Mouse (Mus musculus): ENCODE results near the gene Cox6b1. TPM values are rescaled to one million over a fixed set of nuclear protein-coding genes. Genes with fewer than 3 reads are reported as not detected.

The Cox6b1 gene
- polyA plus RNA-seq, 1 experiment from 2014 or later = 774 TPM

- Histone ChIP-seq H3K36me3 (replicated peaks) (peaks cover 6% of the 10 kb centered on the region), H3K4me1 (peaks cover 17% of the 10 kb centered on the region), H3K27ac (no peak overlapping the region), H3K9me3 (no peaks in the 10 kb centered on the region), H3K27me3 (ENCODE audit: poor library complexity, severe bottlenecking) (peaks cover 32% of the 10 kb centered on the region), H3K4me3 (no peak overlapping the region)
- no peak for DNase-seq (ENCODE audit: extremely low spot score, low spot score)
Measured at GRCm38 (mm10) chr7:30629013-30629412, 3.1 kb upstream of the Cox6b1 start.

GRCm38 (mm10) chr7:30626647-30627046 is 696 bp upstream of the Cox6b1 start:
- H3K4me3 ChIP-seq = peak overlapping the region; percentile 87; the same call in 1 of the 2 replicates

GRCm38 (mm10) chr7:30619202-30619601 is 6.7 kb downstream of the Cox6b1 start:
- Histone ChIP-seq H3K27ac (no peak overlapping the region), H3K36me3 (replicated peaks) (peaks cover 85% of the 10 kb centered on the region), H3K27me3 (ENCODE audit: poor library complexity, severe bottlenecking) (no peaks in the 10 kb centered on the region), H3K4me3 (no peak overlapping the region), H3K9me3 (no peaks in the 10 kb centered on the region), H3K4me1 (0 out of 2 replicates have a peak, but pooled peaks cover 4% of the 10 kb centered on the region)
- DNase-seq (ENCODE audit: extremely low spot score, low spot score) = no peak
- 93% methylated on average over 3 of the region's 3 CpGs for WGBS

More at GRCm38 (mm10) chr7:30626647-30627046, 696 bp upstream of the Cox6b1 start:
- 84% methylated on average over 5 of the region's 5 CpGs for WGBS
- no peak overlapping the region for H3K27ac ChIP-seq
- peaks cover 9% of the 10 kb centered on the region for H3K27me3 ChIP-seq (ENCODE audit: poor library complexity, severe bottlenecking)
- peaks cover 10% of the 10 kb centered on the region for H3K4me1 ChIP-seq
- H3K9me3 ChIP-seq = no peaks in the 10 kb centered on the region
- peaks cover 29% of the 10 kb centered on the region for H3K36me3 ChIP-seq (replicated peaks)
- no peak for DNase-seq (ENCODE audit: extremely low spot score, low spot score)

- H3K4me1 ChIP-seq = 0 out of 2 replicates have a peak, but pooled peaks cover 4% of the 10 kb centered on the region
- no peak overlapping the region for H3K27ac ChIP-seq
- peaks cover 80% of the 10 kb centered on the region for H3K36me3 ChIP-seq (replicated peaks)
- WGBS = 94% methylated on average over 9 of the region's 9 CpGs
- no peaks in the 10 kb centered on the region for H3K27me3 ChIP-seq (ENCODE audit: poor library complexity, severe bottlenecking)
- no peaks in the 10 kb centered on the region for H3K9me3 ChIP-seq
- no peak for DNase-seq (ENCODE audit: extremely low spot score, low spot score)
- no peak overlapping the region for H3K4me3 ChIP-seq
Measured at GRCm38 (mm10) chr7:30618658-30619057, 7.3 kb downstream of the Cox6b1 start.

GRCm38 (mm10) chr7:30615049-30615760 is 10.7 kb downstream of the Cox6b1 start:
- no peaks in the 10 kb centered on the region for H3K9me3 ChIP-seq
- no peak overlapping the region for H3K4me3 ChIP-seq
- H3K27me3 ChIP-seq (ENCODE audit: poor library complexity, severe bottlenecking) = no peaks in the 10 kb centered on the region
- DNase-seq (ENCODE audit: extremely low spot score, low spot score) = no peak
- peaks cover 52% of the 10 kb centered on the region for H3K36me3 ChIP-seq (replicated peaks)
- WGBS = 61% methylated on average over 5 of the region's 5 CpGs
- peaks cover 6% of the 10 kb centered on the region; the same call in 1 of the 2 replicates for H3K4me1 ChIP-seq
- no peak overlapping the region for H3K27ac ChIP-seq

- Histone ChIP-seq H3K27me3 (ENCODE audit: poor library complexity, severe bottlenecking) (no peaks in the 10 kb centered on the region), H3K36me3 (replicated peaks) (peaks cover 46% of the 10 kb centered on the region), H3K27ac (no peak overlapping the region), H3K4me3 (no peak overlapping the region), H3K9me3 (no peaks in the 10 kb centered on the region), H3K4me1 (peaks cover 6% of the 10 kb centered on the region; the same call in 1 of the 2 replicates)
- WGBS = 86% methylated on average over 2 of the region's 2 CpGs
- no peak for DNase-seq (ENCODE audit: extremely low spot score, low spot score)
Measured at GRCm38 (mm10) chr7:30614454-30614853, 11.5 kb downstream of the Cox6b1 start.

- peak; percentile 65 for DNase-seq (ENCODE audit: extremely low spot score, low spot score)
- WGBS = 22% methylated on average over 14 of the region's 14 CpGs
- H3K9me3 ChIP-seq = no peaks in the 10 kb centered on the region
- H3K4me3 ChIP-seq = no peak overlapping the region; the same call in 1 of the 2 replicates
- no peak overlapping the region for H3K27ac ChIP-seq
- H3K27me3 ChIP-seq (ENCODE audit: poor library complexity, severe bottlenecking) = no peaks in the 10 kb centered on the region
- H3K36me3 ChIP-seq (replicated peaks) = peaks cover 38% of the 10 kb centered on the region
- peaks cover 8% of the 10 kb centered on the region; the same call in 1 of the 2 replicates for H3K4me1 ChIP-seq
Measured at GRCm38 (mm10) chr7:30613529-30614112, 12.3 kb downstream of the Cox6b1 start.

- no peaks in the 10 kb centered on the region for H3K27me3 ChIP-seq (ENCODE audit: poor library complexity, severe bottlenecking)
- H3K4me1 ChIP-seq = peaks cover 16% of the 10 kb centered on the region
- peaks cover 30% of the 10 kb centered on the region for H3K36me3 ChIP-seq (replicated peaks)
- H3K9me3 ChIP-seq = no peaks in the 10 kb centered on the region
- H3K4me3 ChIP-seq = no peak within 1 kb of the TSS; the same call in 1 of the 2 replicates
- no peak for DNase-seq (ENCODE audit: extremely low spot score, low spot score)
- H3K27ac ChIP-seq = no peak within 1 kb of the TSS
- 83% methylated on average over 8 of the region's 8 CpGs for WGBS
Measured at GRCm38 (mm10) chr7:30612654-30613402, 13.1 kb downstream of the Cox6b1 start, which contains the start of gene Upk1a. TSS of gene Upk1a (minus strand) at chr7:30612847.

GRCm38 (mm10) chr7:30610043-30610442 is 15.9 kb downstream of the Cox6b1 start:
- DNase-seq (ENCODE audit: extremely low spot score, low spot score) = no peak
- no peaks in the 10 kb centered on the region for H3K9me3 ChIP-seq
- H3K27me3 ChIP-seq (ENCODE audit: poor library complexity, severe bottlenecking) = no peaks in the 10 kb centered on the region
- H3K4me1 ChIP-seq = peaks cover 13% of the 10 kb centered on the region
- no peak overlapping the region for H3K4me3 ChIP-seq
- H3K27ac ChIP-seq = no peak overlapping the region
- 68% methylated on average over 7 of the region's 7 CpGs for WGBS
- peaks cover 2% of the 10 kb centered on the region for H3K36me3 ChIP-seq (replicated peaks)

- no peak for DNase-seq (ENCODE audit: extremely low spot score, low spot score)
- H3K4me1 ChIP-seq = peaks cover 12% of the 10 kb centered on the region
- no peak overlapping the region for H3K27ac ChIP-seq
- no peaks in the 10 kb centered on the region for H3K27me3 ChIP-seq (ENCODE audit: poor library complexity, severe bottlenecking)
- H3K9me3 ChIP-seq = no peaks in the 10 kb centered on the region
- H3K36me3 ChIP-seq (replicated peaks) = no peaks in the 10 kb centered on the region
- 50% methylated on average over 16 of the region's 16 CpGs for WGBS
- no peak overlapping the region for H3K4me3 ChIP-seq
Measured at GRCm38 (mm10) chr7:30608476-30608875, 17.5 kb downstream of the Cox6b1 start.

GRCm38 (mm10) chr7:30607706-30608309 is 18.1 kb downstream of the Cox6b1 start:
- 30% methylated on average over 8 of the region's 8 CpGs for WGBS
- no peaks in the 10 kb centered on the region for H3K27me3 ChIP-seq (ENCODE audit: poor library complexity, severe bottlenecking)
- no peak overlapping the region for H3K27ac ChIP-seq
- H3K4me1 ChIP-seq = peaks cover 10% of the 10 kb centered on the region
- no peaks in the 10 kb centered on the region for H3K9me3 ChIP-seq
- H3K36me3 ChIP-seq (replicated peaks) = no peaks in the 10 kb centered on the region
- no peak overlapping the region for H3K4me3 ChIP-seq
- peak; percentile 55 for DNase-seq (ENCODE audit: extremely low spot score, low spot score)

- Histone ChIP-seq H3K9me3 (no peaks in the 10 kb centered on the region), H3K27ac (no peak overlapping the region), H3K36me3 (replicated peaks) (no peaks in the 10 kb centered on the region), H3K4me1 (peaks cover 18% of the 10 kb centered on the region), H3K27me3 (ENCODE audit: poor library complexity, severe bottlenecking) (no peaks in the 10 kb centered on the region), H3K4me3 (no peak overlapping the region)
- WGBS = 88% methylated on average over 8 of the region's 8 CpGs
- DNase-seq (ENCODE audit: extremely low spot score, low spot score) = no peak
Measured at GRCm38 (mm10) chr7:30604944-30605343, 21.0 kb downstream of the Cox6b1 start.
